Mouse (Mus musculus) embryonic facial prominence, embryonic 13.5 days (tissue): Measurements from ENCODE around the gene Cnn3. TPM values are rescaled to one million over a fixed set of nuclear protein-coding genes. Genes with fewer than 3 reads are reported as not detected.

Experiments
- ATAC-seq: fragments of 200-750 bp; cut with Nextera tagmentation; 2 replicates; pipeline ENCODE4 v1.8.0; 2017; ENCODE audit warnings: low read depth; ENCODE audit not compliant: insufficient number of reproducible peaks, insufficient read depth, low FRiP score, low TSS enrichment
- H3K27ac ChIP-seq: fragments of 300-500 bp; sonication (generic); 2 replicates; pipeline ENCODE4 v1.5.1; 2015; ENCODE audit warnings: moderate library complexity, mild to moderate bottlenecking, inconsistent platforms
- H3K27me3 ChIP-seq: fragments of 300-500 bp; sonication (generic); 2 replicates; pipeline ENCODE4 v1.6.1; 2015; ENCODE audit warnings: mild to moderate bottlenecking, inconsistent platforms
- H3K36me3 ChIP-seq: fragments of 300-500 bp; sonication (generic); 2 replicates; pipeline ENCODE4 v1.6.1; 2015; ENCODE audit warnings: mild to moderate bottlenecking, inconsistent platforms
- H3K4me1 ChIP-seq: fragments of 300-500 bp; sonication (generic); 2 replicates; pipeline ENCODE4 v1.6.1; 2015; ENCODE audit warnings: inconsistent platforms
- H3K4me2 ChIP-seq: fragments of 300-500 bp; sonication (generic); 2 replicates; pipeline ENCODE4 v1.6.1; 2015; ENCODE audit warnings: moderate library complexity, mild to moderate bottlenecking, inconsistent platforms
- H3K4me3 ChIP-seq: fragments of 300-500 bp; sonication (generic); 2 replicates; pipeline ENCODE4 v1.5.1; 2015; ENCODE audit warnings: mild to moderate bottlenecking, inconsistent platforms
- H3K9ac ChIP-seq: fragments of 300-500 bp; sonication (generic); 2 replicates; pipeline ENCODE4 v1.6.1; 2015; ENCODE audit warnings: mild to moderate bottlenecking, inconsistent platforms
- H3K9me3 ChIP-seq: fragments of 300-500 bp; sonication (generic); 2 replicates; pipeline ENCODE4 v1.6.1; 2016; ENCODE audit warnings: inconsistent platforms
- WGBS: fragments of 180-500 bp; shearing (Covaris S2); methylation state at CpG from one replicate; pipeline ENCODE4 v1.1.7; 2015; ENCODE audit warnings: mixed read lengths; 5-methylcytosine and 5-hydroxymethylcytosine counted together
- polyA plus RNA-seq: library from polyadenylated mRNA; unstranded; fragments of >200 nt; fragmentation: Nextera tagmentation; extraction: Ambion mirVana; gene quantifications from 2 replicates; pipeline ENCODE4 v1.2.1, GENCODE M21; 2015

The Cnn3 gene
- polyA plus RNA-seq, 1 experiment from 2014 or later: 793 TPM

DNA sequence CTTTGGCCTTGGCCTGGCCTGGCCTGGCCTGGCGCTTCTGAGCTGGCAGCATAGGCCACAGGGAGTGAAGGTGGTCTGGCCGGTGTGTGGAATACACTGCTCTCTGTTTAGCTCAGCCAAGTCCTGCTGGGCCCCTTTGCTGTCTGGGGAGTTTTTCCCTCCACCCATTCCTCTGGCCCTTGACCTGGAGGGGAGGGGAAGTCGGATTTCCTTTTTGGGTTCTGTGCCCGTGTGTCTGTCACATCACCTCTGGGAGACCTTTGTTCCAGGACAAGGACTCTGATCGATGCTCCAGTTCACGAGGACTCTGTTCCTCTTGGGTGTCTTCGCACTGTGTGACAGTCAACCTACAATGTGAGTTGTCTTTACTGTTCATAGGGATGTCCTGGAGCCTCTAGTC is 11.7 kb downstream of the Cnn3 start:
- H3K27ac ChIP-seq: no peak overlapping the region
- H3K4me3 ChIP-seq: no peak overlapping the region
- H3K9me3 ChIP-seq: no peaks in the 10 kb centered on the region
- H3K9ac ChIP-seq: no peak overlapping the region
- no peak overlapping the region for H3K4me2 ChIP-seq
- no peaks in the 10 kb centered on the region for H3K27me3 ChIP-seq
- no peak for ATAC-seq
- WGBS: 60% methylated on average over 7 of the region's 7 CpGs
- peaks cover 17% of the 10 kb centered on the region for H3K36me3 ChIP-seq
- peaks cover 90% of the 10 kb centered on the region for H3K4me1 ChIP-seq

DNA sequence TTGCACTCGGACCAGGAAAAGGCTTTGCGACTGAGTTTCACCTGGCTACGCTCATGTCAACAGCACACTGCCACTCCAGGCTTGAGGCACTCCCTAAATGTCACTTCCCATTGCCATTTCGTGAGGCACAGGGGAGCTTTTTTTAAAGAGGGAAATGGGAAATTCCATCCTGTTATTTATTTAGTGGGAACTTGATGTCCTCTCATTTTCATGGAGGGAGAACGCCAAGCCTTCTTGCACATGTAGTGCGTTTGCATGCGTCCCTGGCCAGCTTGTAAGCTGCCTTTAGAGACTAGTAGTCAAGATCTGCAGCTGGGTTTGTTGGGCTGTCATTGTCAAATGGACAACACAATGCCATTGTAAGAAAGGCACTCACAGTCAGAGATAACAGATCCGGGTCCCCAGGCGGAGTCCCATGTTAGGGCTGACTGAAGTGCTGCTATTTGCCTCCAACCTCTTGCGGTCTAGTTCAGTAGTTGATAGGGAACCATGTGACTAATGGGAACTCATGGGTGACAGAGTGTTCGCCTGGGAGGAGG is 13.4 kb downstream of the Cnn3 start:
- no peak for ATAC-seq
- peaks cover 84% of the 10 kb centered on the region for H3K4me1 ChIP-seq
- 0 out of 2 replicates have a peak, but pooled peaks cover 3% of the 10 kb centered on the region for H3K9me3 ChIP-seq
- no peaks in the 10 kb centered on the region for H3K27me3 ChIP-seq
- no peak overlapping the region; the same call in 1 of the 2 replicates for H3K27ac ChIP-seq
- no peak overlapping the region for H3K9ac ChIP-seq
- H3K36me3 ChIP-seq: peaks cover 28% of the 10 kb centered on the region
- 74% methylated on average over 11 of the region's 11 CpGs for WGBS
- H3K4me3 ChIP-seq: no peak overlapping the region
- no peak overlapping the region for H3K4me2 ChIP-seq

DNA sequence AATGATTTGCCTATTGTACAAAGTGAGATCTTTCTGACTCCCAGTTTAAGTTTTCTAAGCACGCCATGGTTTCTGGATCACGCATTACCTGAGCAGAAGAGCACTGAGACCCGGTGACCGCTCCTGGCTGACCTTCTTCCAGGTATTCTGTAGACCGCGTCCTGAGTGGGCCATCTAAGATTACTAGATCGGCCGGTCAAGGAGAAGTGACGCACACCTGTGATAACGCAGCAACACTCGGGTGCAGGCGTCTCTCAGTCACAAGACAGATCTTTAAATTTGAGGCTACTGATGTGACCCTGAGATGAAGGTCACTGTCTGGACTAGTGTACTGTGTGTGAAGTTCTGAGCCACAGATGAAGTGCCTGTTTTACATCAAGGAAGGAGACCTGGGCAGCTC is 15.2 kb downstream of the Cnn3 start:
- no peak overlapping the region for H3K4me2 ChIP-seq
- ATAC-seq: no peak
- H3K27me3 ChIP-seq: no peaks in the 10 kb centered on the region
- no peak overlapping the region for H3K4me3 ChIP-seq
- no peak overlapping the region for H3K27ac ChIP-seq
- 95% methylated on average over 12 of the region's 12 CpGs for WGBS
- H3K9ac ChIP-seq: no peak overlapping the region
- H3K9me3 ChIP-seq: 0 out of 2 replicates have a peak, but pooled peaks cover 3% of the 10 kb centered on the region
- peaks cover 31% of the 10 kb centered on the region for H3K36me3 ChIP-seq
- peaks cover 72% of the 10 kb centered on the region for H3K4me1 ChIP-seq

DNA sequence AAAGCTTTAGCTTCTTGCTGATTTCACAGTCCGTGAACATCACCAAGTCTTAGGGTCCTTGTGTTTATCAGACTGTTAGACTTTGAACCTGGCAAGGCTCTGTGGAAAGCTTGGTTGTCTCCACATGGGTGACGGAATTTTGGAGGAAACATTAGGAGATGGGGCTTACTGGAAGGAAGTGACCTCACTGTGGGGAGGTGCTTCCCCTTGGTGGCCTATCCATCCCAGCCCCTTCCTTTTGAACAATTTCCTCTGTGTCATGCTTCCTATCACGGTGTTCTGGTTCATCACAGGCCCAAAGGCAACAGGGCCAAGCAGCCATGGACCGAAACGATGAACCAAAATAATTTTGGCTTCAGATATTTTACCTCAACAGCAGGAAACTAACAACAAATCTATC is 16.0 kb downstream of the Cnn3 start:
- no peak for ATAC-seq
- no peaks in the 10 kb centered on the region for H3K27me3 ChIP-seq
- 0 out of 2 replicates have a peak, but pooled peaks cover 3% of the 10 kb centered on the region for H3K9me3 ChIP-seq
- H3K9ac ChIP-seq: no peak overlapping the region
- H3K4me3 ChIP-seq: no peak overlapping the region
- peaks cover 31% of the 10 kb centered on the region for H3K36me3 ChIP-seq
- peaks cover 67% of the 10 kb centered on the region for H3K4me1 ChIP-seq
- WGBS: 86% methylated on average over 5 of the region's 5 CpGs
- H3K4me2 ChIP-seq: no peak overlapping the region
- H3K27ac ChIP-seq: no peak overlapping the region

DNA sequence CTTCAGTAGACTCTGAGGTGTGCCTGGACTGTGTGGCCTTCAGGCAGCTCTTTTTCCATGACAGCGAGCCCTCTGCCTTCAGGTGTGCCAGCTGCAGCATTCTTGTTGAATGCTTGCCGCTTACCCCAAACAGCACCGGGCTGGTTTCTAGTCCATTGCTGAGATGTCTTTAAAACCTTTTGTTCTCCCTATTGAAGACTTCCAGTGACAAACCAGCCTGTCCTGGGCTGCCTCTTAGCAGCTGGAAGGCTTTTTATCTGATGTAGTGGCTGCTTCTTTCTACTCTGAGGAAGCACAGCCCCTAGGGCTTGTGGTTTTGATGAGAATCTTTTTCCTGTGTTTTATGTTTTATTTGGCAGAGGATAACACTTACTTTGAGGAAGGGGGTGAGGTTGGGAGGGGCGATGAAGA is 17.6 kb downstream of the Cnn3 start:
- 70% methylated on average over 4 of the region's 4 CpGs for WGBS
- peaks cover 36% of the 10 kb centered on the region for H3K36me3 ChIP-seq
- peak overlapping the region; percentile 28; the same call in 1 of the 2 replicates for H3K27ac ChIP-seq
- no peak for ATAC-seq
- H3K4me1 ChIP-seq: peaks cover 66% of the 10 kb centered on the region
- H3K9ac ChIP-seq: no peak overlapping the region
- H3K9me3 ChIP-seq: 0 out of 2 replicates have a peak, but pooled peaks cover 3% of the 10 kb centered on the region
- H3K4me3 ChIP-seq: no peak overlapping the region
- H3K27me3 ChIP-seq: no peaks in the 10 kb centered on the region
- H3K4me2 ChIP-seq: no peak overlapping the region

DNA sequence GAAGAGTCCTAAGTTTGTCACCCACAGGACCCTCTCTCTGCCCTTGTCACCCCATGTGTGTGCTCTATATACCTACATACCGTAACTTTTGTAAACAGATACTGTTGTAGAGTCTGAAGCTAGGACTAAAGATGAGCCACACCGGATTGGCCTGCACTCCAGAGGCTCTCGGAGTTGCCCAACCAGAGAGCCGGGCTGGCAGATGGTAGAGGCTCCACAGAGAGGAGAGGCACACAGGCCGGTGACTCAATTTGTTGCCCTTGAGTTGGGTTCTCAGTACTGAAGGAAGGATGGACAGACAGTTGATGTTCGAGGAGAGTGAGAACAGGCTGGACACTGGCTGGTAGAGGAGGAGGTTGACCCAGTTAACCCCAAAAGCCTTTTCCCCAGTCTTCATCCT is 18.1 kb downstream of the Cnn3 start:
- Histone ChIP-seq H3K9me3 (0 out of 2 replicates have a peak, but pooled peaks cover 3% of the 10 kb centered on the region), H3K4me3 (no peak overlapping the region), H3K4me2 (no peak overlapping the region), H3K9ac (no peak overlapping the region), H3K36me3 (peaks cover 36% of the 10 kb centered on the region), H3K4me1 (peaks cover 64% of the 10 kb centered on the region), H3K27ac (no peak overlapping the region), H3K27me3 (no peaks in the 10 kb centered on the region)
- no peak for ATAC-seq
- WGBS: 90% methylated on average over 6 of the region's 6 CpGs

DNA sequence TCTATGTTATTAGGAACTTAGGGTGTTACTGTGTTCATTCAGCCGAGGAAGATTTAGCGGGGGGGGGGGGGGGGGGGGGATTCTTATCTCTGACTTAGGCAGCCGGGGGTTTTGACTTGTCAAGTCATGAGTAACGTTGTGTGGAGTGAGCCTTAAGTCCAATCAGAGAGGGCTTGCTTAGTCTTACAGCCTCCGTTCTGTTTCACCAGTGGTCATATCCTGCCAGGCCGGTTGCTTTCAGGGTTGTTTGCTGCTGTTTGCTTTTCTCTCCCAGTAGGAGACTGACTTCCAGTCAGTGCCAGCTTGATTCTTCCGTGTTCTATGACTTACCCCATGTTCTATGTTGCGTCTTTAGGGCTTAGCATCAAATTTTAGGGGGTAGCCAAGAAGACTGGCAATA is 20.2 kb downstream of the Cnn3 start:
- Histone ChIP-seq H3K9me3 (0 out of 2 replicates have a peak, but pooled peaks cover 3% of the 10 kb centered on the region), H3K27me3 (no peaks in the 10 kb centered on the region), H3K27ac (no peak overlapping the region), H3K4me1 (peaks cover 53% of the 10 kb centered on the region), H3K36me3 (peaks cover 51% of the 10 kb centered on the region), H3K4me2 (no peak overlapping the region), H3K4me3 (no peak overlapping the region), H3K9ac (no peak overlapping the region)
- ATAC-seq: no peak
- 76% methylated on average over 8 of the region's 8 CpGs for whole genome bisulfite sequencing

DNA sequence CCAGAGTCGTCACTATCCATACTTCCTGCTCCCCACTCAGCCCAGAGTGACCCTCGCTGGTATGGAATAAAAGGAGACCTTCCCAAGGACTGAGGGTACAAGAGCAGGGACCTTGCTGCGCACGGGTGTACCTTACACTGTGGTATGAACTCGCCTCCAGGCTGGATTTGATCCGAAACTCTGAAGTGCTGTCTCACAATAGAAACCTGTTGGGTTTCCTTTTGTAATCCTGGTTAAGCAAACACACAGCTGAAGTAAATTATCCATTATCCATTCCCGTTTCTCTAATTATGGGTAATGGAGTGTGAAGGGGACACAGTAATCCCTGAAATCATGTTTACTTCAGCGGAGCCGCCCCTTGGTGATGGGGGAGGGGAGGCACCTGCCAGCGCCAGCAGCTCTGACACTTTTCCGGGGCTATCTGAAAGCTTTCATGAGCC is 21.8 kb downstream of the Cnn3 start:
- WGBS: 28% methylated on average over 11 of the region's 11 CpGs
- peak overlapping the region; percentile 48; the same call in 1 of the 2 replicates for H3K27ac ChIP-seq
- peaks cover 55% of the 10 kb centered on the region for H3K36me3 ChIP-seq

DNA sequence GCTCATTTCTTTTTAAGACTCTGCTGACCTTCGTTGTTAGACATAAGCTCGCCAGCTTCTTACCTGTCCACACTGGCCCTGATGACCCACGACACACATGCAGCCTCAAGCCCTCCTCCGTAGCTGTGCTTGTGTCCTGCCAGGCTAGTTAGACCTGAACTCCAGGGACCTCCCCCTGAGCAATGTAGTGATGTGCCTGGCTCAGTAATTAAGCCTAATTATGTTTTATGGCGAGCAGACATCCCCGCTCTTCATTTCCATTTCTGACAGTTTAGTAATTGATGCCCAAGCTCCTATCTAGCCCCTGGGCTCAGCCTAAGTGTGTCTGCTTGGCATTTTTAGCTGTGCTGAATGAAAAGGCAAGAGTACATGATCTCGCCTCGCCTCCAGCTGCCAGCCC is 22.3 kb downstream of the Cnn3 start:
- ATAC-seq: no peak
- no peak overlapping the region for H3K9ac ChIP-seq
- H3K4me2 ChIP-seq: 0 out of 2 replicates have a peak overlapping the region, but pooled peaks have one; percentile 3
- peaks cover 55% of the 10 kb centered on the region for H3K36me3 ChIP-seq
- WGBS: 67% methylated on average over 8 of the region's 8 CpGs
- H3K27ac ChIP-seq: no peak overlapping the region
- H3K4me1 ChIP-seq: peaks cover 34% of the 10 kb centered on the region
- H3K9me3 ChIP-seq: 0 out of 2 replicates have a peak, but pooled peaks cover 3% of the 10 kb centered on the region
- no peaks in the 10 kb centered on the region for H3K27me3 ChIP-seq
- no peak overlapping the region for H3K4me3 ChIP-seq

More for the DNA sequence above, 21.8 kb downstream of the Cnn3 start:
- no peak overlapping the region for H3K9ac ChIP-seq
- 0 out of 2 replicates have a peak, but pooled peaks have one; percentile 44 for ATAC-seq
- no peaks in the 10 kb centered on the region for H3K27me3 ChIP-seq
- H3K4me1 ChIP-seq: peaks cover 39% of the 10 kb centered on the region
- 0 out of 2 replicates have a peak, but pooled peaks cover 3% of the 10 kb centered on the region for H3K9me3 ChIP-seq
- H3K4me3 ChIP-seq: no peak overlapping the region
- H3K4me2 ChIP-seq: 0 out of 2 replicates have a peak overlapping the region, but pooled peaks have one; percentile 3

DNA sequence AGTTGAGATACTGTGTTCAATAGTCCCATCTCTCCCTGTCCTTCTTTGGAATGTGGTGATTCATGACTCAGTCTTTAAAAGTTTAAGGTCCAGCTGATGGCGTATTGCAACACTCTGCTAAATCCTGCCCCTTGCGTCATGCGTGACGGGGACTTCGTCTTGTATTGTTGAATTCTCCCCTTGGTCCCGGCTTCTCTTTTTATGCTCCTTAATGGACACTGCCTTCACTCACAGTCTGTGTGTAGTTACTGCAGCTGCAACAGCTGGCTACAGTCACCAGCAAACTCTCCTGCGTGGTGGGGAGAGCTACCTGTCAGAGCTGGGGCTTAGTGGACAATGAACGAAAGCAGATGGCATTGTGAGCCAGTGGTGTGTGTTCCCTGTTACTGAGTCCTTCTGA is 23.2 kb downstream of the Cnn3 start:
- ATAC-seq: no peak
- H3K9me3 ChIP-seq: 0 out of 2 replicates have a peak, but pooled peaks cover 2% of the 10 kb centered on the region
- 82% methylated on average over 8 of the region's 8 CpGs for WGBS
- no peak overlapping the region for H3K4me3 ChIP-seq
- no peak overlapping the region for H3K9ac ChIP-seq
- H3K27me3 ChIP-seq: no peaks in the 10 kb centered on the region
- H3K36me3 ChIP-seq: peaks cover 55% of the 10 kb centered on the region
- peaks cover 29% of the 10 kb centered on the region for H3K4me1 ChIP-seq
- no peak overlapping the region for H3K27ac ChIP-seq
- no peak overlapping the region for H3K4me2 ChIP-seq

DNA sequence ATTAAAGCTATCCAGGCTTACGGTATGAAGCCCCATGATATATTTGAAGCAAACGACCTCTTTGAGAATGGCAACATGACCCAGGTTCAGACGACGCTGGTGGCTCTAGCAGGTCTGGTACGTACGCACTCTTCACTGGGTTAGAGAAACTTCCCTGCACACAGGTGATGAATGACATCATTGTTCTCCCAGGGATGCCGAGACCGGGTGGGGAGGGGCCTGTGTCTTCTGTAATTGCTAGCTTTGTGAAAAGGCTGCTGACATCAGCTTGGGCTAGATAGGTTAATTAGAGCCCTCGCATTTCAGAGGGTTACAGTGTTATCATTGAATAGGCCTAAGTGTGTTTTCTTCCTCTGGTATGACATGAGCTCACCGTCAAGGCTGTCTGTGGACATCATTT is 25.1 kb downstream of the Cnn3 start:
- Histone ChIP-seq H3K4me1 (peaks cover 25% of the 10 kb centered on the region), H3K9ac (no peak overlapping the region), H3K9me3 (no peaks in the 10 kb centered on the region), H3K27ac (no peak overlapping the region), H3K4me2 (no peak overlapping the region), H3K27me3 (no peaks in the 10 kb centered on the region), H3K36me3 (peaks cover 66% of the 10 kb centered on the region), H3K4me3 (no peak overlapping the region)
- WGBS: 55% methylated on average over 10 of the region's 10 CpGs
- ATAC-seq: no peak
